Mouse (Mus musculus) stomach, postnatal 0 days (tissue): Measurements from ENCODE around the gene Grm8. TPM values are rescaled to one million over a fixed set of nuclear protein-coding genes. Genes with fewer than 3 reads are reported as not detected.
A peak's percentile ranks its signal among the peaks of the same experiment; 100 is the strongest.

ENCODE experiments used
- ATAC-seq: fragments of 200-750 bp; cut with Nextera tagmentation; 2 replicates; pipeline ENCODE4 v1.8.0; 2017; ENCODE audit not compliant: low FRiP score, low TSS enrichment
- DNase-seq: peaks from one replicate; pipeline ENCODE4 v3.0.0-alpha.2; 2016; ENCODE audit warnings: low spot score
- H3K27ac ChIP-seq: fragments of 300-500 bp; sonication (generic); replicated peaks from 2 replicates; pipeline ENCODE4 v1.5.1; 2014; ENCODE audit warnings: mild to moderate bottlenecking, control low read depth
- H3K27me3 ChIP-seq: fragments of 300-500 bp; sonication (generic); 2 replicates; pipeline ENCODE4 v1.6.1; 2014; ENCODE audit warnings: low read length; ENCODE audit not compliant: control insufficient read depth, insufficient read depth
- H3K36me3 ChIP-seq: fragments of 300-500 bp; sonication (generic); 2 replicates; pipeline ENCODE4 v1.6.1; 2014; ENCODE audit warnings: low read length, mixed read lengths; ENCODE audit not compliant: control insufficient read depth, insufficient read depth
- H3K4me1 ChIP-seq: fragments of 300-500 bp; sonication (generic); replicated peaks from 2 replicates; pipeline ENCODE4 v1.6.1; 2014; ENCODE audit warnings: antibody characterized with exemption; ENCODE audit not compliant: control insufficient read depth, insufficient read depth
- H3K4me2 ChIP-seq: fragments of 300-500 bp; sonication (generic); replicated peaks from 2 replicates; pipeline ENCODE4 v1.6.1; 2014; ENCODE audit warnings: low read depth, mild to moderate bottlenecking, control low read depth, moderate library complexity
- H3K4me3 ChIP-seq: fragments of 300-500 bp; sonication (generic); 2 replicates; pipeline ENCODE4 v1.5.1; 2014; ENCODE audit warnings: low read depth, low read length, control low read depth
- H3K9ac ChIP-seq: fragments of 300-500 bp; sonication (generic); 2 replicates; pipeline ENCODE4 v1.6.1; 2014; ENCODE audit warnings: mild to moderate bottlenecking, low read length, control low read depth, mixed read lengths
- H3K9me3 ChIP-seq: fragments of 300-500 bp; sonication (generic); 2 replicates; pipeline ENCODE4 v1.6.1; 2016; ENCODE audit warnings: low read length; ENCODE audit not compliant: control insufficient read depth
- CTCF ChIP-seq: IDR thresholded peaks from 2 replicates; pipeline ENCODE4 v1.5.1; 2016; ENCODE audit warnings: antibody characterized with exemption, low read depth, mild to moderate bottlenecking, moderate library complexity
- EP300 ChIP-seq: optimal IDR thresholded peaks from 2 replicates; pipeline ENCODE3; 2016; ENCODE audit warnings: antibody characterized with exemption
- WGBS: fragments of 180-500 bp; shearing (Covaris S2); extraction: QIAGEN DNeasy Blood & Tissue Kit; methylation state at CpG from one replicate; pipeline ENCODE4 v1.1.7; 2014; 5-methylcytosine and 5-hydroxymethylcytosine counted together
- polyA plus RNA-seq: library from polyadenylated mRNA; unstranded; fragments of >200 nt; fragmentation: Nextera tagmentation; extraction: Ambion mirVana; gene quantifications from 2 replicates; pipeline ENCODE4 v1.2.1, GENCODE M21; 2015

Grm8 gene
- polyA plus RNA-seq, 1 experiment from 2014 or later: 0.22 TPM

DNA sequence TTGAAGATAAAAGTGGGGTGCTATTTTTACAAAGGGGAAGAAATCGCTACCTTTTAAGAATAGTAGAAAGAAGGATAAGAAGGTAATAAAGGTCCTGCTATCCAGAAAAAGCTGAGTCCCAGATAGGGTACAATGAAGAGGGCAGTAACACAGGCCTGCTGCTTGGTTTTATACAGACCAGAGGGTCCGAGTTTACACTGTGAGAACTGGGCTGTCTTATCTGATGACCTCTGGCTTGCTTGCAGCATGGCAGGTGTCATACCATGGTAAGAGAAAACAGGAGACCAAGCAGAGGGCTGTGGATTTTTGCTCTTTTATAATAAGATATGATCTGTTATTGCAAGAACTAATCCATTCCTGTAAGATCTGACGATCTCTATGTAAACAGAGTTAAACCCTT, 206.9 kb downstream of the Grm8 start:
- WGBS: 32% methylated on average over 3 of the region's 3 CpGs
- no peak overlapping the region for H3K27ac ChIP-seq
- H3K4me2 ChIP-seq: no peak overlapping the region
- H3K36me3 ChIP-seq: no peaks in the 10 kb centered on the region
- H3K9ac ChIP-seq: no peak overlapping the region
- ATAC-seq (no peak), DNase-seq (no peak)
- no peak for TF ChIP-seq CTCF
- no peak for TF ChIP-seq EP300
- H3K9me3 ChIP-seq: no peaks in the 10 kb centered on the region
- H3K27me3 ChIP-seq: no peaks in the 10 kb centered on the region
- H3K4me1 ChIP-seq: no peaks in the 10 kb centered on the region
- no peak overlapping the region for H3K4me3 ChIP-seq

DNA sequence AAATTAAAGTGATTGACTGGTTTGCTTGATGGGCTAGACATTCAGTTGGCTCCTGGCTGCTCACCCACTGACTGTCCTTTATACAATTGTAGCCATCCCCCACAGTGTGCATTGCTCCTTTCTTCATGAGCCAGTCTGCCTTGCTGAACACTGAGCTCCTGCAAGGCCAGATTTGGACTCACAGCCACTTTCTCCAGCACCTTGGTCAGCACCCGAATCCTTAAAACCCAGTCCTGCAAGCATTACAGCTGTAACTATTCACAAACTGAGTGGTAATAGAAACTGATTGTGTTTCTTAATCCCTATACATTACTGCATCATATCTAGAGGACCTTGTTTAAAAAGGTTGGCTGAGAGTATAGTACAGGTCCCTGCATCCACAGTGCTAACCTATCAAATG, 221.7 kb downstream of the Grm8 start:
- no peak for ATAC-seq
- Histone ChIP-seq H3K27ac (no peak overlapping the region), H3K9me3 (no peaks in the 10 kb centered on the region), H3K4me1 (no peaks in the 10 kb centered on the region), H3K9ac (no peak overlapping the region), H3K4me2 (no peak overlapping the region), H3K27me3 (no peaks in the 10 kb centered on the region), H3K36me3 (no peaks in the 10 kb centered on the region), H3K4me3 (no peak overlapping the region)
- peak; percentile 15 for DNase-seq
- WGBS: 48% methylated on average over 1 of the region's 1 CpGs
- TF ChIP-seq EP300 (no peak), CTCF (no peak)

DNA sequence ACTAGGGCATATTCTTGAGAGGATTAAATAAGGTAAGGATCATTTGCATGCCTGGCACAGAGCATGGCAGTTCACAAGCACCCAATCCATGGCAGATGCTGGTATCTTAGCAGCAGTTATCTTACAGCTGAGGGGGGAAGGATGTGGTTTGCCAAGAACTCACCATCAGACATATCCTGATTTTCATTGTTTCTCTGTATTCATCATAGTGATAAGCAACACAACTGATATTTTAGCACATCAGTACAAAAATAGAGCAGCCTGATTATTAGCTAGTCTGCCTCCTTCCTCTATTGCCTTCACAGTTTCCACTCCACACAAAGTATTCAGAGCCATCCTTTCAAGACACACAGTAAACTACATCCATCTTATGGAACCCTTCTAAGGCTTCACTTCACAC, 230.6 kb downstream of the Grm8 start:
- TF ChIP-seq CTCF (no peak), EP300 (no peak)
- H3K9ac ChIP-seq: no peak overlapping the region
- DNase-seq (no peak), ATAC-seq (no peak)
- no peak overlapping the region for H3K4me3 ChIP-seq
- H3K36me3 ChIP-seq: no peaks in the 10 kb centered on the region
- H3K4me2 ChIP-seq: no peak overlapping the region
- H3K27ac ChIP-seq: no peak overlapping the region
- no peaks in the 10 kb centered on the region for H3K4me1 ChIP-seq
- H3K27me3 ChIP-seq: no peaks in the 10 kb centered on the region
- H3K9me3 ChIP-seq: no peaks in the 10 kb centered on the region

- ATAC-seq (no peak), DNase-seq (no peak)
- no peak overlapping the region for H3K4me3 ChIP-seq
- H3K27me3 ChIP-seq: no peaks in the 10 kb centered on the region
- WGBS: 89% methylated on average over 1 of the region's 1 CpGs
- no peaks in the 10 kb centered on the region for H3K9me3 ChIP-seq
- H3K36me3 ChIP-seq: no peaks in the 10 kb centered on the region
- no peak for TF ChIP-seq EP300
- TF ChIP-seq CTCF: no peak
- no peak overlapping the region for H3K27ac ChIP-seq
- no peaks in the 10 kb centered on the region for H3K4me1 ChIP-seq
- no peak overlapping the region for H3K4me2 ChIP-seq
- no peak overlapping the region for H3K9ac ChIP-seq
Observed at GRCm38 (mm10) chr6:27902224-27902623, 232.8 kb downstream of the Grm8 start.

GRCm38 (mm10) chr6:27901396-27901795, 233.6 kb downstream of the Grm8 start:
- Histone ChIP-seq H3K4me1 (no peaks in the 10 kb centered on the region), H3K9ac (no peak overlapping the region), H3K36me3 (no peaks in the 10 kb centered on the region), H3K4me3 (no peak overlapping the region), H3K27me3 (no peaks in the 10 kb centered on the region), H3K4me2 (no peak overlapping the region), H3K27ac (no peak overlapping the region), H3K9me3 (no peaks in the 10 kb centered on the region)
- DNase-seq (no peak), ATAC-seq (no peak)
- 89% methylated on average over 3 of the region's 3 CpGs for WGBS
- TF ChIP-seq EP300: no peak
- no peak for TF ChIP-seq CTCF

DNA sequence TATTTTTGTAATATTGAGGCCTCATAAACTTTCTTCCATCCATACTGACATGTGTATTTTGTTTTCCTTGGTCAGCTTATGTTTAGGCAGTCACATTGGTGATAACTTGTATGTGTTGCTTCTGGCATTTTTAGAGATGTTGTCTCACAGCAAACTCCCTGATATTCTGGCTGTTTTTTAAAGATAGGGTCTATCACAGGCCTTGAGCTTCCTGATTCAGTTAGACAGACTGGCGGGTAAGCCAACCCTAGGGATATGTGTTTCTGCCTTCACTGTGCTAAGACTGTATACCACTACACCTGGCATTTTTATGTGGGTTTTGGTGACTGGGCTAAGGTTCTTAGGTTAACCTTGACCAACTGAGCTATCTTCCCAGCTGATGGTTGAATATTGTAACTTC, 239.8 kb downstream of the Grm8 start:
- WGBS: 100% methylated on average over 1 of the region's 1 CpGs
- no peaks in the 10 kb centered on the region for H3K4me1 ChIP-seq
- no peaks in the 10 kb centered on the region for H3K27me3 ChIP-seq
- DNase-seq (no peak), ATAC-seq (no peak)
- no peaks in the 10 kb centered on the region for H3K9me3 ChIP-seq
- no peak overlapping the region for H3K4me2 ChIP-seq
- H3K4me3 ChIP-seq: no peak overlapping the region
- TF ChIP-seq EP300 (no peak), CTCF (no peak)
- H3K9ac ChIP-seq: no peak overlapping the region
- no peaks in the 10 kb centered on the region for H3K36me3 ChIP-seq
- H3K27ac ChIP-seq: no peak overlapping the region
